Mouse (Mus musculus) skeletal muscle tissue, adult 2 months (tissue): ENCODE measurements around the gene Arhgef10l.
A peak's percentile ranks its signal among the peaks of the same experiment; 100 is the strongest.

Source experiments
- DNase-seq: peaks from one replicate; pipeline ENCODE4 v3.0.0-alpha.2; 2012; ENCODE audit warnings: low read depth, low spot score

Arhgef10l gene

GRCm38 (mm10) chr4:140661406-140662022, 4.3 kb downstream of the Arhgef10l start:
- no peak for DNase-seq

GRCm38 (mm10) chr4:140657681-140658575, 7.9 kb downstream of the Arhgef10l start:
- DNase-seq = peak; percentile 90

GRCm38 (mm10) chr4:140656529-140656928, 9.3 kb downstream of the Arhgef10l start:
- no peak for DNase-seq

GRCm38 (mm10) chr4:140654798-140655197, 11.0 kb downstream of the Arhgef10l start:
- DNase-seq = no peak

- no peak for DNase-seq
Measured at GRCm38 (mm10) chr4:140653835-140654583, 11.8 kb downstream of the Arhgef10l start.

GRCm38 (mm10) chr4:140649731-140650130, 16.1 kb downstream of the Arhgef10l start:
- no peak for DNase-seq

GRCm38 (mm10) chr4:140649207-140649591, 16.6 kb downstream of the Arhgef10l start:
- DNase-seq = no peak

- no peak for DNase-seq
Measured at GRCm38 (mm10) chr4:140648443-140649206, 17.2 kb downstream of the Arhgef10l start.

- no peak for DNase-seq
Measured at GRCm38 (mm10) chr4:140647711-140648421, 17.9 kb downstream of the Arhgef10l start.

- DNase-seq = no peak
Measured at GRCm38 (mm10) chr4:140645638-140646037, 20.2 kb downstream of the Arhgef10l start.

- DNase-seq = no peak
Measured at GRCm38 (mm10) chr4:140644701-140645100, 21.1 kb downstream of the Arhgef10l start.

GRCm38 (mm10) chr4:140644276-140644675, 21.5 kb downstream of the Arhgef10l start:
- DNase-seq = no peak

- DNase-seq = no peak
Measured at GRCm38 (mm10) chr4:140642378-140642777, 23.4 kb downstream of the Arhgef10l start.

- DNase-seq = no peak
Measured at GRCm38 (mm10) chr4:140641414-140641918, 24.3 kb downstream of the Arhgef10l start.

GRCm38 (mm10) chr4:140640668-140641067, 25.1 kb downstream of the Arhgef10l start:
- DNase-seq = no peak

GRCm38 (mm10) chr4:140640242-140640523, 25.6 kb downstream of the Arhgef10l start:
- no peak for DNase-seq

GRCm38 (mm10) chr4:140639431-140640241, 26.2 kb downstream of the Arhgef10l start:
- no peak for DNase-seq

- no peak for DNase-seq
Measured at GRCm38 (mm10) chr4:140638591-140638990, 27.2 kb downstream of the Arhgef10l start.

GRCm38 (mm10) chr4:140637269-140637668, 28.5 kb downstream of the Arhgef10l start:
- no peak for DNase-seq
